Mouse (Mus musculus) layer of hippocampus, postnatal 25 days (tissue): ENCODE results near the gene Cep63. TPM values are rescaled to one million over a fixed set of nuclear protein-coding genes. Genes with fewer than 3 reads are reported as not detected.

Source experiments
- total RNA-seq, 2 experiments: library from RNA; stranded (reverse); gene quantifications; 2 replicates each; pipeline ENCODE4 v1.2.3; 2021

The Cep63 gene
- total RNA-seq, 2 experiments from 2014 or later: 27.3 to 33.4 TPM

Other genes starting within 250 kb of the Cep63 start
- gene Ky, start 120.8 kb downstream of the Cep63 start, total RNA-seq: 1 to 10 TPM; 3.5 to 4.0 TPM
- 100 to 1,000 TPM in 1 of 2 experiments, 10 to 100 TPM in 1; 99.6 to 106 TPM for gene Anapc13, start 238 bp downstream of the Cep63 start, total RNA-seq
- gene Amotl2, start 90.1 kb upstream of the Cep63 start, total RNA-seq: 10 to 100 TPM; 19.1 to 24.1 TPM
- gene Ryk, start 208.4 kb upstream of the Cep63 start, total RNA-seq: 10 to 100 TPM; 37.1 to 44.4 TPM